Mouse (Mus musculus): ENCODE data around the gene Fshb. TPM values are rescaled to one million over a fixed set of nuclear protein-coding genes. Genes with fewer than 3 reads are reported as not detected.

Gene Fshb
- polyA plus RNA-seq (2014; fragmentation: Illumina TruSeq; extraction: RNeasy Lipid Tissue Mini Kit (QIAGEN cat#74804); ENCODE audit: low read depth, low replicate concordance) = not detected

GRCm38 (mm10) chr2:107059556-107059955 is at the start of gene Fshb:
Gene Fshb, minus strand, starts transcription at chr2:107059656.

Other genes starting within 250 kb of the Fshb start
- gene Arl14ep, start 85.2 kb downstream of the Fshb start, polyA plus RNA-seq (2014; fragmentation: Illumina TruSeq; extraction: RNeasy Lipid Tissue Mini Kit (QIAGEN cat#74804); ENCODE audit: low read depth, low replicate concordance) = 13.1 TPM
- gene Kcna4, start 231.0 kb upstream of the Fshb start, polyA plus RNA-seq (2014; fragmentation: Illumina TruSeq; extraction: RNeasy Lipid Tissue Mini Kit (QIAGEN cat#74804); ENCODE audit: low read depth, low replicate concordance) = not detected

Measured in liver, adult 10 weeks (tissue).